Mouse (Mus musculus) embryonic facial prominence, embryonic 10.5 days (tissue): ENCODE results near the gene Pak2. TPM values are rescaled to one million over a fixed set of nuclear protein-coding genes. Genes with fewer than 3 reads are reported as not detected.
"Not testable (repeated sequence)": the region's sequence is repeated elsewhere in the genome, so short reads cannot be mapped to it uniquely, and the experiment has no call there.

Experiments
- DNase-seq: peaks from one replicate; pipeline ENCODE4 v3.0.0-alpha.2; 2017; ENCODE audit warnings: low spot score
- H3K27ac ChIP-seq: fragments of 300-500 bp; sonication (generic); replicated peaks from 2 replicates; pipeline ENCODE4 v1.5.1; 2016; ENCODE audit warnings: mild to moderate bottlenecking
- H3K27me3 ChIP-seq: fragments of 300-500 bp; sonication (generic); replicated peaks from 2 replicates; pipeline ENCODE4 v1.6.1; 2016; ENCODE audit warnings: low read depth, mild to moderate bottlenecking; ENCODE audit not compliant: poor library complexity, severe bottlenecking
- H3K36me3 ChIP-seq: fragments of 300-500 bp; sonication (generic); replicated peaks from 2 replicates; pipeline ENCODE4 v1.6.1; 2016; ENCODE audit warnings: mild to moderate bottlenecking, moderate library complexity
- H3K4me1 ChIP-seq: fragments of 300-500 bp; sonication (generic); 2 replicates; pipeline ENCODE4 v1.6.1; 2016
- H3K4me3 ChIP-seq: fragments of 300-500 bp; sonication (generic); 2 replicates; pipeline ENCODE4 v1.5.1; 2016; ENCODE audit warnings: mild to moderate bottlenecking, moderate library complexity
- H3K9me3 ChIP-seq: fragments of 300-500 bp; sonication (generic); 2 replicates; pipeline ENCODE4 v1.6.1; 2016; ENCODE audit warnings: mild to moderate bottlenecking
- WGBS: fragments of 180-500 bp; shearing (Covaris S2); methylation state at CpG from one replicate; pipeline ENCODE4 v1.1.7; 2016; 5-methylcytosine and 5-hydroxymethylcytosine counted together
- polyA plus RNA-seq: library from polyadenylated mRNA; unstranded; fragments of >200 nt; fragmentation: Nextera tagmentation; extraction: Ambion mirVana; gene quantifications from 2 replicates; pipeline ENCODE4 v1.2.1, GENCODE M21; 2016

Gene Pak2
- polyA plus RNA-seq, 1 experiment from 2014 or later, result 39.4 TPM

DNA sequence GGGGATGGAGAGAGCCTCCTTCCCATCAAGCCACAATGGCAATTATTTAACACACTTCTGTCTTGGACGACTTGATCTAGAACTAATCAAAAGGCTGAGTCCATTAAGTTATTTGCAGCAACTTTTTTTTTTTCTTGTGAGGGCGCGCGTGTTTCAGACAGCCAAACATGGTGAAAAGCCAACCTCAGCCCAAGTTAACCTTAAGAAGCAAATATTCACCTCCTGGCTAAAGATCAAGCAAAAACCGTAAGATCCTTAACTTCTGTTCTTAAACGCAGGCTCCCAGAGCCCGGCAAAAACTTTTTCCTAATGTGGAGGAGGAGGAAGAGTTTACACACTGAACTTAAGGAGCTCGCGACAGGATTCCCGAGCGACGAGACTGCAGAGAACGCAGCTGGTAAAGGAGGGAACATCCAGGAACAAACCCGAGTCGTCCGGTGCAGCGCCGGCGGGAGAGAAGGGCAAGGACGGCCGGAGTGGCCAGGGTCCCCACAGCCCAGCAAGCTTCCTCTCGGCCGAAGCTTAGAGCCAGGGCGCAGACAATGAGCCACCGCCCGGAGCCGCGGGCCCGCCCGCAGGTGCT, 643 bp downstream of the Pak2 start:
- Histone ChIP-seq H3K27ac (peak overlapping the region; percentile 99), H3K9me3 (no peaks in the 10 kb centered on the region), H3K4me1 (peaks cover 23% of the 10 kb centered on the region), H3K36me3 (peaks cover 37% of the 10 kb centered on the region), H3K27me3 (no peaks in the 10 kb centered on the region), H3K4me3 (peak overlapping the region; percentile 94)
- under 1% methylated on average over 30 of the region's 30 CpGs for WGBS
- DNase-seq, result peak; percentile 77

DNA sequence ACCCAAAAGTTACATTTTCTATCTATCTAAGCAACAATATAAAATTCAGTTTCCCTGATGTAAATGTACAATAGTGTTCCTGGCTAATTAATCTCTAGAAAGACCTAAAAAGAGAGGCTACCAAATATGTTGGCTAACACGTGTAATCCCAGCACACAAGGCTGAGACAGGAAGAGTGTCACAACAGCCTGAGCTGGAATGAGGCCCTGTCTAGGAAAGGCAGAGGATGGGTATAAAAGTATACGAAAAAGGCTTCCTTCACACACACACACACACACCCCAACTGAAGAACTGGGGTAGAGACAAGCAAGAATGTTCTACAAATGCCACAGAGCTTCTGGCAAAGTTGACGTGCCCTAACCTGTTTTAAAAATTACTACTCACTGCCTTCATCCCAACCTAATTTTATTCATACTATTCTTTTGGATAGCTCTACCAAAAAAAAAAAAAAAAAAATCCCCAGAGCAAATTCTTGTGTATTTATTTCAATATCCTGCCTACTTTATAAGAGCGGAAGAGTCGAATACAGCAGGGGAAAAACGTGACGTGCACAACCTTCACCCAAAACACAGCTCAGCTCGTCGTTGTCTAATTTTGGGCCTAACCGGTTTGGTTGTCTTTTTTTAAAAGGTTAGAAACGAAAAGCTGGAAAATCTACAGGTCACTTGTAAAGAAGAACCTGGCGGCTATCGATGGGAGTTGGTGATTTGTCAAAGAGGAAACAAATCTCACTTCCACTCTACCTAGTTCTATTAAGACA, 1.3 kb downstream of the Pak2 start:
- peaks cover 36% of the 10 kb centered on the region for H3K36me3 ChIP-seq
- H3K27ac ChIP-seq, result peak overlapping the region; percentile 99
- H3K27me3 ChIP-seq, result no peaks in the 10 kb centered on the region
- H3K4me1 ChIP-seq, result peaks cover 23% of the 10 kb centered on the region
- WGBS, result 17% methylated on average over 13 of the region's 13 CpGs
- H3K9me3 ChIP-seq, result no peaks in the 10 kb centered on the region
- DNase-seq, result peak; percentile 15
- H3K4me3 ChIP-seq, result peak overlapping the region; percentile 94

- Histone ChIP-seq H3K36me3 (peaks cover 27% of the 10 kb centered on the region), H3K27me3 (no peaks in the 10 kb centered on the region), H3K27ac (no peak overlapping the region), H3K9me3 (no peaks in the 10 kb centered on the region), H3K4me3 (no peak overlapping the region), H3K4me1 (peaks cover 23% of the 10 kb centered on the region)
- WGBS, result 96% methylated on average over 3 of the region's 3 CpGs
- DNase-seq, result no peak
Observed at GRCm38 (mm10) chr16:32076406-32076805, 2.7 kb downstream of the Pak2 start.

DNA sequence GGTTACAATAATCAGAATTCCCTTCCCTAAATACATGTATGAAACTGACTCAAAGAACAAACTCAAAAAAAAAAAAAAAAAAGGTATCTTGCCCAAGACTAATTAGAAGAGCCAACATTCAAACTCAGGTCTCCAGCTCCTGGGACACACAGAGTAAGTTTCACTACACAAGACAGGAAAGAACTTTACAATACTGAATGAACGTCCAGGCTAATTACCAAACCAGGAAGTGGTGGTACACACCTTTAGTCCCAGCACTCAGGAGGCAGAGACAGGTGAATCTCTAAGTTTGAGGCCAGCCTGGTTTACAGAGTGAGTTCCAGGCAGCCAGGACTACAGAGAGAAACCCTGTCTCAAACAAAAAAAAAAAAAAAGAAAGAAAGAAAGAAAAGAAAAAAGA, 3.4 kb downstream of the Pak2 start:
- WGBS, result 50% methylated on average over 1 of the region's 1 CpGs
- H3K27ac ChIP-seq, result no peak overlapping the region
- no peak overlapping the region for H3K4me3 ChIP-seq
- H3K4me1 ChIP-seq, result peaks cover 23% of the 10 kb centered on the region
- H3K36me3 ChIP-seq, result peaks cover 25% of the 10 kb centered on the region
- no peaks in the 10 kb centered on the region for H3K9me3 ChIP-seq
- no peak for DNase-seq
- no peaks in the 10 kb centered on the region for H3K27me3 ChIP-seq

DNA sequence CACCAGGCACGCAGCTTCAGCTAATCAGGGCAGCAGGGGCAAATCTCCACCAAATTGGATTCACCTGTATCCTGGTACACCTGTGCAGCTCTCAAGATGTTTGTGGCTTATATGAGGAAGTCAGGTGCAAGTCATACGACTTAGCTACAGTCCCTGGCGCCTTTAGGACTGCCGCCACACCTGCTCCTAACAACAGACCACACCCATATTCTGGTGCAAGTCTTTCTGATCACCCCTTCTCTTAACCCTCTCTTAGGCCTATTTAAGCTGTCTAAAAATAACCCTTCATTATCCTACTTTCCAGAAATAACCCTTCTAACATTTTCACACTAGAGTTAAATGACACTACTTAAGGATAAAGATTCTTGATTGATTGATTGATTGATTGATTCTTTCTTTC, 9.1 kb downstream of the Pak2 start:
- H3K9me3 ChIP-seq, H3K4me3 ChIP-seq, H3K27me3 ChIP-seq, DNase-seq, H3K27ac ChIP-seq, H3K4me1 ChIP-seq: not testable (repeated sequence)
- 85% methylated on average over 4 of the region's 4 CpGs for WGBS
- peaks cover 22% of the 10 kb centered on the region; the same call in 1 of the 2 replicates for H3K36me3 ChIP-seq

GRCm38 (mm10) chr16:32068389-32069300, 10.5 kb downstream of the Pak2 start:
- 86% methylated on average over 12 of the region's 12 CpGs for WGBS
- H3K4me1 ChIP-seq, result no peaks in the 10 kb centered on the region

GRCm38 (mm10) chr16:32066899-32067298, 12.2 kb downstream of the Pak2 start:
- Histone ChIP-seq H3K27me3 (no peaks in the 10 kb centered on the region), H3K36me3 (peaks cover 9% of the 10 kb centered on the region; the same call in 1 of the 2 replicates), H3K27ac (no peak overlapping the region), H3K4me3 (no peak overlapping the region), H3K4me1 (no peaks in the 10 kb centered on the region), H3K9me3 (no peaks in the 10 kb centered on the region)
- DNase-seq, result no peak
- 88% methylated on average over 1 of the region's 1 CpGs for WGBS

More at GRCm38 (mm10) chr16:32068389-32069300, 10.5 kb downstream of the Pak2 start:
- Histone ChIP-seq H3K4me3 (no peak overlapping the region), H3K27me3 (no peaks in the 10 kb centered on the region), H3K27ac (no peak overlapping the region), H3K36me3 (peaks cover 22% of the 10 kb centered on the region; the same call in 1 of the 2 replicates), H3K9me3 (no peaks in the 10 kb centered on the region)
- no peak for DNase-seq

GRCm38 (mm10) chr16:32063900-32064299, 15.2 kb downstream of the Pak2 start:
- H3K36me3 ChIP-seq, result peaks cover 9% of the 10 kb centered on the region; the same call in 1 of the 2 replicates
- no peaks in the 10 kb centered on the region for H3K4me1 ChIP-seq
- no peak for DNase-seq
- no peak overlapping the region for H3K27ac ChIP-seq
- H3K4me3 ChIP-seq, result no peak overlapping the region
- no peaks in the 10 kb centered on the region for H3K9me3 ChIP-seq
- 88% methylated on average over 7 of the region's 7 CpGs for WGBS
- no peaks in the 10 kb centered on the region for H3K27me3 ChIP-seq

DNA sequence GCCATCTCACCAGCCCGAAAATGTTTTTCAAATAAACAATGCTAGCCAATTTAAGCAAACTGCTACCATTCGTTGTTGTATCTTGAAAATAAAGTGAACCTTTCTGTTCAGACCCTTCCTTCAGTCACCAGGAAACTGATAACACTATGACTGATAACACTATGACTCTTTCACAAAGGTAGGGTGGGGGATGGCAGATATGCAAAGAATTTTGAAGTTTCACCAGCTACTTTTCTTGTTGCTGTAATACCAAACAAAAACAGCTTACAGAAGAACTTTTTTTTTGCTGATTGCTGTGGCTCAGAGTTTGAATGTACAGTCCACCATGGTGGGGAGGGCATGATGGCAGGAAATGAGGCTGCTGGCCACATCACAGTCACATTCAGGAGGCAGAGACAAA, 16.9 kb downstream of the Pak2 start:
- no peak for DNase-seq
- H3K36me3 ChIP-seq, result peaks cover 9% of the 10 kb centered on the region; the same call in 1 of the 2 replicates
- H3K4me3 ChIP-seq, result no peak overlapping the region
- WGBS, result 86% methylated on average over 2 of the region's 2 CpGs
- H3K27me3 ChIP-seq, result no peaks in the 10 kb centered on the region
- no peaks in the 10 kb centered on the region for H3K4me1 ChIP-seq
- H3K27ac ChIP-seq, result no peak overlapping the region
- H3K9me3 ChIP-seq, result no peaks in the 10 kb centered on the region

DNA sequence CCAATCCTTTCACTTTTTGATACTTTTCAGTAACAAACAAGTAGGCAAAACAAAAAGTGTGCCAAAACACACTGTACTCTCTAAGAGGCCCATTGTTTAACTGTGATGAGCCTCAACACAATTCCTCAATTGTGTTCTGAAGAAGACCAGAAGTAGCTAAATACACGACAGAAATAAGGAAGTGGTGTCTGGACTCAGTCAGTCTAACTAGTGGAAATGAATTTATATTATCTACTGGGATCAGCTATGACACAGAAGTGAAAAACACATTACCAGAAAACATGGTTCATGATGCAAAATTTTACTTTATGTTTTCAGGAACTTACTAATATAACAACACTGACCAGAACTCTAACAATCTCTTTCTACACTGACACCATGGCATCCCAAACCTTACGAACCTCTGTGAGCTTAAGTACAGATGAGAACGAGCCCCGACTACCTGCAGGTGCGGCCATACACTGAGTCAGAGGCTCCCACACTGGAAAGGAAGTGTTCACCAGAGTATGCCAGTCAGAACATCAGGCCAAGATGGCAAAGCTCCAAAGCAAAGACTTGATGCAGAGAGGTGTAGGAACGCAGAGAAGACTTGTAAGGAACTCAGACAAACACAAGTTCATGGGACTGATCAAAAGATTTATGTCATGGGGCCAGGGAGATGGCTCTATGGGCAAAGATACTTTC, 19.2 kb downstream of the Pak2 start:
- no peaks in the 10 kb centered on the region for H3K27me3 ChIP-seq
- H3K4me3 ChIP-seq, result no peak overlapping the region
- no peak overlapping the region for H3K27ac ChIP-seq
- H3K9me3 ChIP-seq, result no peaks in the 10 kb centered on the region
- 85% methylated on average over 6 of the region's 6 CpGs for WGBS
- peaks cover 3% of the 10 kb centered on the region; the same call in 1 of the 2 replicates for H3K36me3 ChIP-seq
- H3K4me1 ChIP-seq, result no peaks in the 10 kb centered on the region
- no peak for DNase-seq

GRCm38 (mm10) chr16:32058817-32059216, 20.3 kb downstream of the Pak2 start:
- no peak for DNase-seq
- Histone ChIP-seq H3K27me3 (no peaks in the 10 kb centered on the region), H3K9me3 (no peaks in the 10 kb centered on the region), H3K36me3 (peaks cover 3% of the 10 kb centered on the region; the same call in 1 of the 2 replicates), H3K4me1 (no peaks in the 10 kb centered on the region), H3K4me3 (no peak overlapping the region), H3K27ac (no peak overlapping the region)
- 89% methylated on average over 5 of the region's 5 CpGs for WGBS

DNA sequence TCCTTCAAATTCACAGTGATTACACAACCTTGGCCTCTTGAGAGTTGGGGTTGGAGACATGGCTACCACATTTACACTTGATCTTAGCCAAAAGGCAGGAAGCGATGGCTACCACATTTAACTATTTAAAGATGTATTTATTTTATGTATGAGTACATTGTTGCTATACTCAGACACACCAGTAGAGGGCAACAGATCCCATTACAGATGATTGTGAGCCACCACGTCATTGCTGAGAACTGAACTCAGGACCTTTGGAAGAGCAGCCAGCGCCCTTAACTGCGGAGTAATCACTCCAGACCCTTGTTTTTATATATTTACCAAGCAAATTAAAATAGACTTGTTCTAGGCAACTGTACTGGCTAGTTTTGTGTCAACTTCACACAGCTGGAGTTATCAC, 36.8 kb downstream of the Pak2 start:
- no peaks in the 10 kb centered on the region for H3K27me3 ChIP-seq
- no peak overlapping the region for H3K4me3 ChIP-seq
- H3K9me3 ChIP-seq, result no peaks in the 10 kb centered on the region
- no peak for DNase-seq
- 90% methylated on average over 4 of the region's 4 CpGs for WGBS
- H3K4me1 ChIP-seq, result no peaks in the 10 kb centered on the region
- peaks cover 91% of the 10 kb centered on the region for H3K36me3 ChIP-seq
- H3K27ac ChIP-seq, result no peak overlapping the region
